Comparison of ENCODE assay signal across 21 mouse cellular contexts in genomic region chr10:77537215-77538209, GRCm38 (mm10). TPM values are rescaled to one million over a fixed set of nuclear protein-coding genes. Genes with fewer than 3 reads are reported as not detected.
DNase-seq lines count a peak whose midpoint lies in the region; ATAC-seq and TF ChIP-seq lines count a peak whose summit lies in the region.
"Had no signal": no experiment of that assay in that cellular context is flagged by ENCODE, and none has a peak within 500 bp of the region (broad histone marks: within the 10 kb centered on the region; RNA-seq: fewer than 3 reads in every experiment).

No protein-coding gene starts in this region.

- H3K36me3 ChIP-seq in heart, embryonic 11.5 days (ENCODE audit: control insufficient read depth, insufficient read depth, low read length) = no peaks in the 10 kb centered on the region
- H3K36me3 ChIP-seq in liver, postnatal 0 days (replicated peaks; ENCODE audit: insufficient read depth, low read length) = no peaks in the 10 kb centered on the region
- H3K36me3 ChIP-seq in small intestine, adult 2 months (ENCODE audit: control insufficient read depth, insufficient read depth, low read length) = no peaks in the 10 kb centered on the region
- H3K36me3 ChIP-seq: embryonic facial prominence, embryonic 15.5 days; forebrain, embryonic 10.5 days; heart, embryonic 12.5 days; midbrain, embryonic 10.5 days; neural tube, embryonic 15.5 days; stomach, embryonic 15.5 days had no signal

- TF ChIP-seq EP300 in liver, postnatal 0 days (IDR thresholded peaks at IDR 0.05; ENCODE audit: low read depth) = no peak

- H3K4me1 ChIP-seq in heart, embryonic 11.5 days (ENCODE audit: control insufficient read depth, insufficient read depth, low read length) = no peaks in the 10 kb centered on the region; the same call in 1 of the 2 replicates
- no peaks in the 10 kb centered on the region for H3K4me1 ChIP-seq in liver, postnatal 0 days (ENCODE audit: insufficient read depth)
- H3K4me1 ChIP-seq in small intestine, adult 2 months (ENCODE audit: control insufficient read depth, insufficient read depth, insufficient read length, low read length) = no peaks in the 10 kb centered on the region
- H3K4me1 ChIP-seq: embryonic facial prominence, embryonic 15.5 days; neural tube, embryonic 15.5 days; stomach, embryonic 15.5 days had no signal

- H3K27ac ChIP-seq in heart, embryonic 11.5 days (ENCODE audit: low read depth, low read length) = no peak overlapping the region
- H3K27ac ChIP-seq in liver, postnatal 0 days (ENCODE audit: low read depth) = peak overlapping the region; percentile 63
- peak overlapping the region; percentile 41; the same call in 1 of the 2 replicates for H3K27ac ChIP-seq in small intestine, adult 2 months (ENCODE audit: insufficient read depth, low read depth, low read length)
- H3K27ac ChIP-seq: embryonic facial prominence, embryonic 15.5 days; forebrain, embryonic 10.5 days; midbrain, embryonic 10.5 days; neural tube, embryonic 15.5 days; stomach, embryonic 15.5 days had no signal

- WGBS in heart, embryonic 11.5 days (ENCODE audit: insufficient replicate concordance) = 77% methylated on average over 11 of the region's 11 CpGs
- 57% methylated on average over 11 of the region's 11 CpGs for WGBS in liver, postnatal 0 days (ENCODE audit: insufficient replicate concordance)
- 64% methylated on average over 11 of the region's 11 CpGs for WGBS in small intestine, adult 2 months

- no peak for TF ChIP-seq CTCF in liver, postnatal 0 days (IDR thresholded peaks at IDR 0.05; ENCODE audit: low read depth)
- TF ChIP-seq CTCF in small intestine, adult 2 months (IDR thresholded peaks at IDR 0.05; ENCODE audit: extremely low read depth, insufficient read length, insufficient replicate concordance, low read depth, low read length) = no peak

- TF ChIP-seq POLR2A in small intestine, adult 2 months (IDR thresholded peaks at IDR 0.05; ENCODE audit: low read depth, low read length) = no peak

- H3K27me3 ChIP-seq in heart, embryonic 11.5 days (ENCODE audit: control insufficient read depth, insufficient read depth, low read length) = no peaks in the 10 kb centered on the region
- no peaks in the 10 kb centered on the region for H3K27me3 ChIP-seq in liver, postnatal 0 days (ENCODE audit: insufficient read depth, low read length)
- H3K27me3 ChIP-seq in small intestine, adult 2 months (ENCODE audit: control insufficient read depth, insufficient read depth, low read length) = no peaks in the 10 kb centered on the region
- H3K27me3 ChIP-seq: embryonic facial prominence, embryonic 15.5 days; heart, embryonic 12.5 days; neural tube, embryonic 15.5 days; stomach, embryonic 15.5 days had no signal

- H3K9ac ChIP-seq in heart, embryonic 11.5 days (ENCODE audit: low read depth, low read length) = no peak overlapping the region
- no peak overlapping the region; the same call in 1 of the 2 replicates for H3K9ac ChIP-seq in liver, postnatal 0 days (replicated peaks)
- H3K9ac ChIP-seq: embryonic facial prominence, embryonic 15.5 days; heart, embryonic 12.5 days; neural tube, embryonic 15.5 days; stomach, embryonic 15.5 days had no signal

- no peaks in the 10 kb centered on the region for H3K9me3 ChIP-seq in heart, embryonic 11.5 days (replicated peaks; ENCODE audit: control insufficient read depth, low read length)
- H3K9me3 ChIP-seq in liver, postnatal 0 days (ENCODE audit: low read length) = no peaks in the 10 kb centered on the region
- H3K9me3 ChIP-seq: embryonic facial prominence, embryonic 15.5 days; forebrain, embryonic 10.5 days; heart, embryonic 12.5 days; midbrain, embryonic 10.5 days; neural tube, embryonic 15.5 days; stomach, embryonic 15.5 days had no signal

- ATAC-seq in heart, embryonic 11.5 days (replicated peaks; ENCODE audit: insufficient number of reproducible peaks, low FRiP score, low TSS enrichment) = no peak
- ATAC-seq in liver, postnatal 0 days = no peak
- ATAC-seq: hindbrain, embryonic 16.5 days had no signal

- peak; percentile 85 for DNase-seq in heart, adult 11 months
- DNase-seq in T-cell, adult 2 months (ENCODE audit: low spot score) = peak; percentile 77
- DNase-seq in liver, postnatal 0 days = no peak
- DNase-seq in urinary bladder, adult 18-20 months (ENCODE audit: low spot score in 2 of 2) = no peak
- no peak for DNase-seq in lung, adult 18-20 months
- no peak for DNase-seq in gastrocnemius, postnatal 10 days
- DNase-seq: adrenal gland, postnatal 14 days; cerebellum, adult 9-10 months; gastrocnemius, postnatal 36 days; kidney, adult 18-20 months; kidney, postnatal 10 days; layer of hippocampus, adult 9-11 months had no signal

- H3K4me2 ChIP-seq in heart, embryonic 11.5 days = no peak overlapping the region
- H3K4me2 ChIP-seq in liver, postnatal 0 days (ENCODE audit: low read depth, low read length) = peak overlapping the region; percentile 38
- H3K4me2 ChIP-seq: embryonic facial prominence, embryonic 15.5 days; heart, embryonic 12.5 days; neural tube, embryonic 15.5 days; stomach, embryonic 15.5 days had no signal

- no peak overlapping the region for H3K4me3 ChIP-seq in heart, embryonic 11.5 days (ENCODE audit: low read depth, low read length)
- H3K4me3 ChIP-seq in liver, postnatal 0 days (ENCODE audit: low read depth, low read length) = no peak overlapping the region
- H3K4me3 ChIP-seq in small intestine, adult 2 months (ENCODE audit: low read depth, low read length) = no peak overlapping the region
- H3K4me3 ChIP-seq: embryonic facial prominence, embryonic 15.5 days; forebrain, embryonic 10.5 days; heart, embryonic 12.5 days; midbrain, embryonic 10.5 days; neural tube, embryonic 15.5 days; stomach, embryonic 15.5 days had no signal

RNA-seq across cellular contexts. Expression of gene Itgb2, which starts 7.5 kb away (rescaled TPM):
- polyA plus RNA-seq in heart, embryonic 11.5 days (2014; fragmentation: Nextera tagmentation; extraction: Ambion mirVana) = 2.3 and 2.4 TPM in 2 replicates
- 18.7 and 23.1 TPM in 2 replicates for polyA plus RNA-seq in liver, postnatal 0 days (2015; fragmentation: Nextera tagmentation; extraction: Ambion mirVana)
- 14.3 and 17.4 TPM in 2 replicates for polyA plus RNA-seq in small intestine, adult 2 months (2012; rRNA removed)
- total RNA-seq in gastrocnemius, postnatal 10 days (2021) = 1 to 10 TPM; 2.1 to 4.5 TPM

RNA-seq across cellular contexts. Expression of gene Fam207a, which starts 21.9 kb away (rescaled TPM):
- polyA plus RNA-seq in heart, embryonic 11.5 days (2014; fragmentation: Nextera tagmentation; extraction: Ambion mirVana) = 26.2 and 28.1 TPM in 2 replicates
- 14.8 and 15.5 TPM in 2 replicates for polyA plus RNA-seq in liver, postnatal 0 days (2015; fragmentation: Nextera tagmentation; extraction: Ambion mirVana)
- 20.4 and 36.4 TPM in 2 replicates for polyA plus RNA-seq in small intestine, adult 2 months (2012; rRNA removed)
- 10 to 100 TPM in 1 of 2 experiments, 1 to 10 TPM in 1; 9.9 to 10.4 TPM for total RNA-seq in gastrocnemius, postnatal 10 days (2021)

RNA-seq across cellular contexts. Expression of gene Pttg1ip, which starts 44.0 kb away (rescaled TPM):
- 108 and 113 TPM in 2 replicates for polyA plus RNA-seq in heart, embryonic 11.5 days (2014; fragmentation: Nextera tagmentation; extraction: Ambion mirVana)
- 126 and 129 TPM in 2 replicates for polyA plus RNA-seq in liver, postnatal 0 days (2015; fragmentation: Nextera tagmentation; extraction: Ambion mirVana)
- polyA plus RNA-seq in small intestine, adult 2 months (2012; rRNA removed) = 82.9 and 176 TPM in 2 replicates
- total RNA-seq in gastrocnemius, postnatal 10 days (2021) = 10 to 100 TPM; 70.2 to 71.3 TPM

Comparison
In these comparisons a context has a peak if more than half of its experiments do, and no peak if none do; other contexts are left out.
1. DNase-seq: peak in heart, adult 11 months (single experiment) and T-cell, adult 2 months (single experiment); none in liver, postnatal 0 days (single experiment), urinary bladder, adult 18-20 months (0 of 2), lung, adult 18-20 months (0 of 2) and gastrocnemius, postnatal 10 days (single experiment).